Mouse (Mus musculus): ENCODE results near the gene Edc4. TPM values are rescaled to one million over a fixed set of nuclear protein-coding genes. Genes with fewer than 3 reads are reported as not detected.

Edc4 gene
- 10 to 100 TPM; 74.6 to 95.9 TPM for polyA plus RNA-seq (2017; shearing (Covaris generic))

DNA sequence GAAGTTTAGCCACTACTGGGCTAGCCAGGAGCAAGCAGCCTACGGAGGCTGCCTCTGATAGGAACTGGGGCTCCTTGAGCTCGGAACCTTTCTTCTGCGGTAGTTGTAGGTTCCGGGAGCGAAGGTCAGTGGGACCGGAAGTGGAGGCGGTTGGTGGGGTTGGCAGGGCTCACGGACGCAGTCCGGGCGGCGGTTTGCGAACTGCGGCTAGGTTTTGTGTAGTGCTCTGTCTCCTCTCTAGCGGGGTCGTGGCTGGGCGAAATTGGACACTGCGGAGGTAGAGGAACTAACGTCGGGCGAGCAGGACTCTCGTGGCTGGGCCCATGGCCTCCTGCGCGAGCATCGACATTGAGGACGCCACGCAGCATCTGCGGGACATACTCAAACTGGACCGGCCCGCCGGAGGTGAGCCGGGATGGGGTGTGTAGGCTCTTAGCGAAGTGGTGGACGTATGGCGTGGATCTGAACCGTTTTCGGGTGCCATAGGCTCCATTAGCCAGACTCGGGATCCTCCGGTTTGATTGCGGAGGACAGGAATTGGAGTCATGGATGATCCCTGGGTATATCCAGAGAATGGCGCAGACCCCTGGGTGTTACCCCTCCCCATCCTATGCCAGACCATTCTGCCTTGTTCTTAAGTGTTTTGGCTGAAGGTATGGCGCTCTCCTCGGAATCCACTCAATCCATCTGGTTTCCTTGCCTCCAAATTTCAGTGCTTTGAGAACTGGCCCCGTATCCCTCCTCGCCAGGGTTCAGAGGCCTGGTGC lies at the start of gene Edc4:
Gene Edc4 (plus strand): TSS at position 128 of the 767 bp plus-strand sequence.

GRCm38 (mm10) chr8:105853178-105853577 lies 27.5 kb upstream of the Edc4 start, which contains the start of gene Cenpt:
TSS of gene Cenpt (minus strand) at chr8:105853278.

DNA sequence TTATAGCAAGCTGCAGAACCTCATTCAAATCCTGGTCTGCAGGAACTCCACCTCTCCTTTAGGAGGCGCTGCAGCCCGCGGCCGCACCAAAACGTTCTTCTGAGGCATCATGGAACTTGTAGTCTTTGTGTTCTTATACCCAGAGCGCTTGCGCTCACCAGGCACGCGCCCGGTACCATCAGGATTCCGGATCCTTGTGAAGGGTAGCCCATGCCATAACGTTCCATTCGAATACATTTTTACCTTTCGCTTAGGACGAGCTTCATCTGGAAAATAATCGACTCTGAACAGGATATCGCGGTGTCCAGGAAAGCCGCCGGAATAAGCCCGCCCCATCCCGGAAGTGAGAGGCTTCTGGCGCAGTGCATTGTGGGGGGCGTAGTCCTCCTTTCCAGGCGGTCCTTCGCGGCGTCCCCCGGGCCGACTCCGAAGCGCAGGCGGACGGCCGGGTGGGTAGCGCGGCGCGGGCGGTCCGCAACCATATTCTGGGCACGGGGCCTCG lies 25.9 kb upstream of the Edc4 start, which contains the start of gene Thap11:
Gene Thap11 (plus strand): TSS at position 418 of the 502 bp plus-strand sequence.

DNA sequence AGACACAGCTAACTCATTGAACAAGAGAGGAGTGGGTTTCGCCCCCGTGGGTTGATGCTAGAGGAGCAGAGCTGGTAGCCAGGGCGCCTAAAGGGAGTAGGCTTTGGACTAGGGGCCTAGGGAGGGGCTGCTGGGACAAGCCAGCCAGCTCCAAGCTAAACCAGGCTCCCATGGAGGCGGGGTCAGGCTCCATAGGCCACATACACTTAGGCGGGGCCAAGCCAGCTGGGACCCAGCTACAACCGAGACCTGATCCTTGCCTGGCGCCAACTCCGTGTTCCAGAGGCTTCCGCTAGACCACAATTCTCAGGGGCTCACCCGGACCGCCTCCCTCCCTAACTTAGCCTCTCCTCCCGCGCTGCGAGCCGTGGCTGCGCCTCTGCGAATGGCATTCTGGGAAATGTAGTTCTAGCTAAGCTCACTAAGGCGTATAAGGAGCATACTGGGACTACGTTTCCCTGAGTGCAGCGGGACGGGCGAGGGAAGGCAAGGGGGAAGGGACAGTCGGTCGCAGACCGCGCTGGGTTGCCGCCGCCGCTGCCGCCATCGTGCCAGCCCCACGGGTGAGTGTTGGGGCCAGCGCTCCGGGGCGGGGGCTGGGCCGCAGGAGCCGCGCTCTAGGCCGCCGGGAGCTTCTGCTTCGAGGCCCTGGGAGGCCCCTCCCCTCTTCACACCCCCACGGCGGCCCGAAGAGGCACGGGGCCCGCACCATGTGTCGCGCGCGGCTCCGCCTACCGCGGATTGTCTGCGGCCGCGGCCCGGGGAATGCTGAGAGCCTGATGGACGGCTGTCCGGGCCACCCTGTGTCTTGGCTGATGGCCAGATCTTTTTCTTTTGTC lies 20.3 kb upstream of the Edc4 start, which contains the start of gene Nutf2:
Gene Nutf2 (plus strand): TSS at position 438 of the 839 bp plus-strand sequence.

GRCm38 (mm10) chr8:105893339-105893738 lies 12.7 kb downstream of the Edc4 start, which contains the start of gene Nrn1l:
TSS of gene Nrn1l (plus strand) at chr8:105893567.

DNA sequence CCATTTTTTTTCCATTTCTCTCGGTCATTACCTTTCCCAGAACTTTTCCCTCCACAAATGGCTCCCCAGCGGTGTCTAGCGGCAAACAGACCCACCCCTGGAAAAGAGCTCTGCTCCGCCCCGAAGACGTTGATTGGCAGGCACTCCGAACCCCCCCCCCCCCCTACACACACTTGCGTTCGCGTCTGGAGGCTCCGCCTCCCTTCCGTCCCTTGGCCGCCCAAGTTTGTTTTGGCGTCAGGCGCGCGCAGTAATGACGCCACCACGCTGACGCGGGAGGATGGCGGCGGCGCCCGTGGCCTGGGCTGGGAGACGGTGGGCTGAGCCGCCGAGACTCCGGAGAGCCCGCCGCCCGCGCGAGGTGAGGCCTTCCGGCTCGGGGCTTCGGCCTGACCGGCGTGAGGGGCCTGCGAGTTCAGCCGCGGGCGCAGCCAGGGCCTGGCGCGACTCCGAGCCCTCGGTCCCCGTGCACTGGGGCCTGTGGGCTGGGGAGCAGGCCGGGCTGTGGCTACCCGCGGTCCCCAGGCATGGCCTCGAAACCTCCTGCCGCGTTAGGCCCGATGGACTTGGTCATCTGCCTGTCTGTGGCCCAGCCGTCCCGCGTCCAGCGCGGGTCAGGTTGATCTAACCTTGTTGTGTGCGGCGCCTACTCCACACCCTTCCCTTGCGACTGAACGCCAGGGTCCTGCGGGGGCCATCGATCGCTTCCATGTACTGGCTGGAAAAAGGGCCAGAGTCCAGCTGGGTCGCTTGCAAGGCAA lies 19.7 kb downstream of the Edc4 start, which contains the start of gene Pskh1:
Gene Pskh1 (plus strand): TSS at position 262 of the 761 bp plus-strand sequence.

GRCm38 (mm10) chr8:105933762-105934161 lies 53.1 kb downstream of the Edc4 start, which contains the start of gene Ctrl:
TSS of gene Ctrl (minus strand) at chr8:105933862.

DNA sequence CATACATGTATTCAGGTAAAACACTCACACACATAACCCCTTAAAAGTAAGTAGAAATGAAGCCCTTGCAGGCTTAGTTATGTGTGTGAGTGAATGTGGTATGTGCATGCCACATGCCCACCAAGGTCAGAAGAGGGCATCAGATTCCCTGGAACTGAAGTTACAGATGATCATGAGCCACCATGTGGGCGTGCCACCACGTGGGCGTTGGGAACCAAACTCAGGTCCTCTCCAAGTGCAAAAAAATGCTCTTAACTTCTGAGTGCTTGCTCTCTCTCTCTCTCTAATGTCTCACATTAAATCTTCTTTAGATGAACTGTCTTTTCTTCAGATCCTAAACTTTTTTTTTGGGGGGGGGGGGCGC lies 57.6 kb downstream of the Edc4 start, which contains the start of gene Psmb10:
Gene Psmb10 (minus strand): TSS at position 139 of the 364 bp plus-strand sequence.

DNA sequence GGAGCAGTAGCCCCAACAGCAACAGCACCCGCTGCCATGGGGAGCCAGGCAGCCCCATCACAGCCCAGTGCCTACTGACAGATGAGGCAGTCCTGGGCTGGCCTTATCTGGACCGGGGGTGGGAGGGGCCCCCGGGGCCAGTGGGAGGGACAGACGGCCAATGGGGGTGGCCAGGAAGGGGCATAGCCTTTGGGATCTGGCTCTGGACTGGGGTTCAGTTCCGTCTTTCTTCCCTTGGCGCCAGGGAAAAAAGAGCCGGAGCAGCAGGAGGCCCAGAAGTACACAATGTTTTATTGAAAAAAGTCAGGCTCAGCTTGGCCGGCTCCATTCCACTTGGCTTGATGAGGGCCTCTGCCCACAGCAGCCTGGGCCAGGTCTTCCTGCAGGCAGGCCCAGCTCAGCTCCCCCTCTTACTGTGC lies 62.6 kb downstream of the Edc4 start, which contains the start of gene Lcat:
Gene Lcat (minus strand): TSS at position 62 of the 419 bp plus-strand sequence.

Other genes with a start within 250 kb of the Edc4 start
- 100 to 1,000 TPM; 182 to 192 TPM for gene Ctcf, start 244.3 kb upstream of the Edc4 start, polyA plus RNA-seq (2017; shearing (Covaris generic))
- 1 to 10 TPM in 1 of 2 experiments, under 1 TPM in 1; 0.44 to 1.4 TPM for gene Agrp, start 243.5 kb upstream of the Edc4 start, polyA plus RNA-seq (2017; shearing (Covaris generic))
- 100 to 1,000 TPM; 122 to 131 TPM for gene Carmil2, start 194.6 kb upstream of the Edc4 start, polyA plus RNA-seq (2017; shearing (Covaris generic))
- 10 to 100 TPM; 70.3 to 83.0 TPM for gene Acd, start 179.8 kb upstream of the Edc4 start, polyA plus RNA-seq (2017; shearing (Covaris generic))
- 10 to 100 TPM in 1 of 2 experiments, 1 to 10 TPM in 1; 7.6 to 16.7 TPM for gene Pard6a, start 179.7 kb upstream of the Edc4 start, polyA plus RNA-seq (2017; shearing (Covaris generic))
- under 1 TPM in 1 of 2 experiments, not detected in 1; 0.23 TPM for gene 4933405L10Rik, start 173.2 kb upstream of the Edc4 start, polyA plus RNA-seq (2017; shearing (Covaris generic))
- 1 to 10 TPM; 3.6 to 4.3 TPM for gene Enkd1, start 172.7 kb upstream of the Edc4 start, polyA plus RNA-seq (2017; shearing (Covaris generic))
- 1 to 10 TPM; 6.5 to 7.5 TPM for gene Gfod2, start 122.2 kb upstream of the Edc4 start, polyA plus RNA-seq (2017; shearing (Covaris generic))
- gene Ranbp10, start 53.5 kb upstream of the Edc4 start, polyA plus RNA-seq (2017; shearing (Covaris generic)) = 10 to 100 TPM; 19.4 to 27.8 TPM
- 1 to 10 TPM; 1.1 to 1.7 TPM for gene Tsnaxip1, start 53.1 kb upstream of the Edc4 start, polyA plus RNA-seq (2017; shearing (Covaris generic))
- 10 to 100 TPM; 15.3 to 15.7 TPM for gene Cenpt, start 27.6 kb upstream of the Edc4 start, polyA plus RNA-seq (2017; shearing (Covaris generic))
- 10 to 100 TPM; 30.3 to 37.3 TPM for gene Thap11, start 25.7 kb upstream of the Edc4 start, polyA plus RNA-seq (2017; shearing (Covaris generic))
- 10 to 100 TPM in 1 of 2 experiments, 1 to 10 TPM in 1; 9.7 to 15.3 TPM for gene Nutf2, start 20.3 kb upstream of the Edc4 start, polyA plus RNA-seq (2017; shearing (Covaris generic))
- under 1 TPM; 0.86 to 0.94 TPM for gene Nrn1l, start 12.7 kb downstream of the Edc4 start, polyA plus RNA-seq (2017; shearing (Covaris generic))
- gene Pskh1, start 19.6 kb downstream of the Edc4 start, polyA plus RNA-seq (2017; shearing (Covaris generic)) = 10 to 100 TPM; 22.7 to 25.5 TPM
- 1 to 10 TPM; 1.9 to 3.6 TPM for gene Ctrl, start 53.0 kb downstream of the Edc4 start, polyA plus RNA-seq (2017; shearing (Covaris generic))
- 100 to 1,000 TPM; 357 to 426 TPM for gene Psmb10, start 57.6 kb downstream of the Edc4 start, polyA plus RNA-seq (2017; shearing (Covaris generic))
- under 1 TPM; 0.42 to 0.51 TPM for gene Lcat, start 62.5 kb downstream of the Edc4 start, polyA plus RNA-seq (2017; shearing (Covaris generic))
- 10 to 100 TPM; 12.3 to 15.7 TPM for gene Slc12a4, start 85.2 kb downstream of the Edc4 start, polyA plus RNA-seq (2017; shearing (Covaris generic))
- not detected for gene Dpep3, start 98.5 kb downstream of the Edc4 start, polyA plus RNA-seq (2017; shearing (Covaris generic))
- gene Dus2, start 110.5 kb downstream of the Edc4 start, polyA plus RNA-seq (2017; shearing (Covaris generic)) = 10 to 100 TPM; 24.2 to 34.3 TPM
- gene Dpep2nb, start 125.1 kb downstream of the Edc4 start, polyA plus RNA-seq (2017; shearing (Covaris generic)) = 1 to 10 TPM in 1 of 2 experiments, not detected in 1; 1.2 TPM
- 10 to 100 TPM; 16.5 to 20.6 TPM for gene Ddx28, start 131.0 kb downstream of the Edc4 start, polyA plus RNA-seq (2017; shearing (Covaris generic))
- 100 to 1,000 TPM; 125 to 142 TPM for gene Nfatc3, start 178.0 kb downstream of the Edc4 start, polyA plus RNA-seq (2017; shearing (Covaris generic))

All from inflammation-experienced regulatory T-cells (primary cell).